Mouse (Mus musculus) lung, embryonic 16.5 days (tissue): Measurements from ENCODE around the gene Mylip. TPM values are rescaled to one million over a fixed set of nuclear protein-coding genes. Genes with fewer than 3 reads are reported as not detected.

Experiments
- ATAC-seq: fragments of 200-750 bp; cut with Nextera tagmentation; 2 replicates; pipeline ENCODE4 v1.8.0; 2017; ENCODE audit warnings: low read depth, mild to moderate bottlenecking, moderate library complexity
- H3K27ac ChIP-seq: fragments of 300-500 bp; sonication (generic); 2 replicates; pipeline ENCODE4 v1.5.1; 2014; ENCODE audit warnings: mild to moderate bottlenecking, control low read depth, low read length
- H3K27me3 ChIP-seq: fragments of 300-500 bp; sonication (generic); 2 replicates; pipeline ENCODE4 v1.6.1; 2014; ENCODE audit warnings: low read depth, low read length, mixed read lengths; ENCODE audit not compliant: control insufficient read depth, insufficient read depth
- H3K36me3 ChIP-seq: fragments of 300-500 bp; sonication (generic); 2 replicates; pipeline ENCODE4 v1.6.1; 2014; ENCODE audit warnings: low read length; ENCODE audit not compliant: control insufficient read depth, insufficient read depth
- H3K4me1 ChIP-seq: fragments of 300-500 bp; sonication (generic); replicated peaks from 2 replicates; pipeline ENCODE4 v1.6.1; 2014; ENCODE audit warnings: low read length, mixed read lengths; ENCODE audit not compliant: control insufficient read depth, insufficient read depth
- H3K4me2 ChIP-seq: fragments of 300-500 bp; sonication (generic); 2 replicates; pipeline ENCODE4 v1.6.1; 2014; ENCODE audit warnings: low read depth, low read length, control low read depth
- H3K4me3 ChIP-seq: fragments of 300-500 bp; sonication (generic); 2 replicates; pipeline ENCODE4 v1.5.1; 2014; ENCODE audit warnings: mild to moderate bottlenecking, low read length, control low read depth
- H3K9ac ChIP-seq: fragments of 300-500 bp; sonication (generic); 2 replicates; pipeline ENCODE4 v1.6.1; 2014; ENCODE audit warnings: low read length, control low read depth
- H3K9me3 ChIP-seq: fragments of 300-500 bp; sonication (generic); 2 replicates; pipeline ENCODE4 v1.6.1; 2016; ENCODE audit warnings: low read length; ENCODE audit not compliant: control insufficient read depth
- whole genome bisulfite sequencing: fragments of 180-500 bp; shearing (Covaris S2); extraction: QIAGEN DNeasy Blood & Tissue Kit; methylation state at CpG from one replicate; pipeline ENCODE4 v1.1.7; 2014; 5-methylcytosine and 5-hydroxymethylcytosine counted together
- polyA plus RNA-seq: library from polyadenylated mRNA; unstranded; fragments of >200 nt; fragmentation: Nextera tagmentation; extraction: Ambion mirVana; gene quantifications from 2 replicates; pipeline ENCODE4 v1.2.1, GENCODE M21; 2015

The Mylip gene
- polyA plus RNA-seq, 1 experiment from 2014 or later = 9.0 TPM

- Histone ChIP-seq H3K27me3 (no peaks in the 10 kb centered on the region), H3K9me3 (no peaks in the 10 kb centered on the region), H3K36me3 (no peaks in the 10 kb centered on the region), H3K4me3 (no peak overlapping the region), H3K9ac (peak overlapping the region; percentile 26; the same call in 1 of the 2 replicates), H3K4me1 (peaks cover 25% of the 10 kb centered on the region), H3K4me2 (peak overlapping the region; percentile 43), H3K27ac (peak overlapping the region; percentile 86)
- ATAC-seq = peak; percentile 74
- 10% methylated on average over 15 of the region's 15 CpGs for WGBS
These were observed 65.7 kb downstream of the Mylip start for GRCm38 (mm10) chr13:45455108-45455861.

DNA sequence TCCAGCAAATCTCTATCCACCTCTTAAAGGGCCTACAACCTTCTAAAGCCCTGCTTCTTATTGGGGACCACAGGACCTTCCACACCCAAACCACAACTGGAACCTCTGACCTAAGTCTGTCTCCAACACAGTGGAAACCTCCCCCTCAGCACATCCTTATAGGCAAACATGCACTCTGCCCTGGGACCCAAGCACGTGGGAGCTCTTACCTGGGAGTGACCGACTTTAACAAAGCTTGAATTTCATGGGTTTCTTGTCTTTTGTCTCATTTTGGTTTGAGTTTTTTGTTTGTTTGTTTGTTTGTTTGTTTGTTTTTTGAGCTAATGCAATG is 66.3 kb downstream of the Mylip start:
- Histone ChIP-seq H3K27me3 (no peaks in the 10 kb centered on the region), H3K9ac (peak overlapping the region; percentile 26; the same call in 1 of the 2 replicates), H3K4me2 (peak overlapping the region; percentile 43; the same call in 1 of the 2 replicates), H3K36me3 (no peaks in the 10 kb centered on the region), H3K27ac (peak overlapping the region; percentile 86), H3K4me1 (peaks cover 25% of the 10 kb centered on the region), H3K9me3 (no peaks in the 10 kb centered on the region), H3K4me3 (no peak overlapping the region)
- WGBS = 30% methylated on average over 2 of the region's 2 CpGs
- ATAC-seq = no peak

- no peak for ATAC-seq
- WGBS = 49% methylated on average over 7 of the region's 7 CpGs
- Histone ChIP-seq H3K36me3 (no peaks in the 10 kb centered on the region), H3K27me3 (no peaks in the 10 kb centered on the region), H3K4me2 (no peak overlapping the region), H3K4me3 (no peak overlapping the region), H3K9me3 (no peaks in the 10 kb centered on the region), H3K9ac (no peak overlapping the region), H3K27ac (no peak overlapping the region), H3K4me1 (peaks cover 25% of the 10 kb centered on the region)
These were observed 67.9 kb downstream of the Mylip start for GRCm38 (mm10) chr13:45457459-45457858.

GRCm38 (mm10) chr13:45460177-45460576 is 70.6 kb downstream of the Mylip start:
- peaks cover 7% of the 10 kb centered on the region for H3K4me1 ChIP-seq
- WGBS = 87% methylated on average over 3 of the region's 3 CpGs
- no peak overlapping the region for H3K9ac ChIP-seq
- H3K27me3 ChIP-seq = no peaks in the 10 kb centered on the region
- H3K27ac ChIP-seq = no peak overlapping the region
- H3K9me3 ChIP-seq = no peaks in the 10 kb centered on the region
- no peak overlapping the region for H3K4me2 ChIP-seq
- ATAC-seq = no peak
- H3K36me3 ChIP-seq = no peaks in the 10 kb centered on the region
- no peak overlapping the region for H3K4me3 ChIP-seq

DNA sequence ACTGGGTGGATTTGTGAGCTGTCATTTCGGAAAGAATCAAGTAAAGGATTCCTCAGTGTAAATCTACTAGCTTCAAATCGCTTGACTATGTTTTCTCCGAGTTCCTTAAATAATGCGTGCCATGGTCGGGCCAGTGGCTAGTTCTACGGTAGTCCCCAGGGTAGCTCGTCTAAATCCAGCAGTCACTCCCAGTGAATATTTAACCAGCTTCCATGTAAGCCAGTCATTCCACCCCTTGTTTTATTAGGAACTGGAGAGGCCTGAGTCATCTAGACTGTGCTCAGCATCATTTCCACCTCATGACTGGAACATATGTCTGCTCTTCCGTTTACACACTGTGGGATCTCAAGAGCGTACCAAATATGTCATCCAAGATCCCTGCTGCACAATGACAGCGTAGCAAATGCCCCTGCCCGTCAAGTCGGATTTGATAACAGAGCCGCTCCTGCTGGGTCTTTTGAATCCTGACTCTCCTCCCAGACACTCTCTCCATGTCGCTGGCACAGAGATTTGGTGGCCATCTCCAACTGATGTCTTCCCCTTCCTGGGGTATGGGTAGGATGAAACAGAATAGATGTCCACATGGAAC is 71.9 kb downstream of the Mylip start:
- Histone ChIP-seq H3K4me3 (no peak overlapping the region), H3K27ac (no peak overlapping the region), H3K4me2 (no peak overlapping the region), H3K36me3 (no peaks in the 10 kb centered on the region), H3K27me3 (no peaks in the 10 kb centered on the region), H3K9me3 (no peaks in the 10 kb centered on the region), H3K4me1 (no peaks in the 10 kb centered on the region), H3K9ac (no peak overlapping the region)
- no peak for ATAC-seq
- WGBS = 72% methylated on average over 14 of the region's 14 CpGs

Other genes with a start within 250 kb of the Mylip start
- gene Gmpr, start 117.7 kb downstream of the Mylip start, polyA plus RNA-seq = 23.4 and 29.2 TPM in 2 replicates